Mouse (Mus musculus): ENCODE measurements around the gene Rbm8a. TPM values are rescaled to one million over a fixed set of nuclear protein-coding genes. Genes with fewer than 3 reads are reported as not detected.

Rbm8a gene
- polyA plus RNA-seq, 1 experiment from 2014 or later = 167 TPM

DNA sequence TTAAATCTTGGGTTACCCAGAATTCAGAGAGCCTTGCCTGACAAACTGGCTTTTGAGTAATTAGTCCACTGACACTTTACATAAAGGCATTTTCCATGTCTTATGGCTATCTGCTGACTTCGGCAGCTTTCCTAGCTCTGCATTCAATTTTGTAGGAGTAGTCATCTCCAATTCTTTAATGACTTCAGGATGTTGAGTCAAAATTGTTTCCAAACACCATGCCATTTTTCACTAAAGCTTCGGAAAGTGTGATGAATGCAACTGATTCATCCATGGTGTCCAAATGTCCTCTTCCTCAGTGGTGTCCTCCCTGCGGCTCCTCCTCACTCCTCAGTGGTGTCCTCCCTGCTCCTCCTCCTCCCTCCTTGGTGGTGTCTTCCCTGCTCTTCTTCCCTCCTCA, 11.8 kb upstream of the Rbm8a start:
- no peak overlapping the region for H3K4me3 ChIP-seq
- no peak overlapping the region for H3K4me2 ChIP-seq (replicated peaks)
- no peak for ATAC-seq (ENCODE audit: insufficient number of reproducible peaks, insufficient read depth, low FRiP score, low TSS enrichment)
- peaks cover 51% of the 10 kb centered on the region for H3K36me3 ChIP-seq
- no peaks in the 10 kb centered on the region for H3K9me3 ChIP-seq
- H3K9ac ChIP-seq = no peak overlapping the region
- no peaks in the 10 kb centered on the region for H3K27me3 ChIP-seq
- WGBS = 59% methylated on average over 3 of the region's 3 CpGs
- no peak overlapping the region for H3K27ac ChIP-seq
- no peaks in the 10 kb centered on the region for H3K4me1 ChIP-seq

DNA sequence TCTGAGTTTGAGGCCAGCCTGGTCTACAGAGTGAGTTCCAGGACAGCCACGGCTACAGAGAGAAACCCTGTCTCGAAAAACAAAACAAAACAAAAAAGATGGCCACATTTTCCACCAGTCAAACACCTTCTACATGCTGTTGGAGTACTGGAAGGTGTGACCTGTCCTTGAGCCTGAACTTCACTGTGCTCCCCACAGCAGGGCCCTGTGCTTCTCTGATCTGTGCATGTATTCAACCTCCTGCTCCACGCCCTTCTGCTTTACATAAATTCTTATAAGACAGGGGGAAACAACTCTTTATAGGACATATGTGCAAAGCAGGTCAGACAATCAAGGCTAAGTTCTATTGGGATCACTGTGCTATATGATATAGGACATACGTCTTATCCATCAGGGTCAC, 6.5 kb upstream of the Rbm8a start:
- 94% methylated on average over 4 of the region's 4 CpGs for WGBS
- Histone ChIP-seq H3K9ac (no peak overlapping the region), H3K9me3 (no peaks in the 10 kb centered on the region), H3K27me3 (no peaks in the 10 kb centered on the region), H3K27ac (no peak overlapping the region), H3K4me1 (no peaks in the 10 kb centered on the region), H3K4me3 (no peak overlapping the region), H3K36me3 (peaks cover 48% of the 10 kb centered on the region), H3K4me2 (replicated peaks) (no peak overlapping the region)
- no peak for ATAC-seq (ENCODE audit: insufficient number of reproducible peaks, insufficient read depth, low FRiP score, low TSS enrichment)

DNA sequence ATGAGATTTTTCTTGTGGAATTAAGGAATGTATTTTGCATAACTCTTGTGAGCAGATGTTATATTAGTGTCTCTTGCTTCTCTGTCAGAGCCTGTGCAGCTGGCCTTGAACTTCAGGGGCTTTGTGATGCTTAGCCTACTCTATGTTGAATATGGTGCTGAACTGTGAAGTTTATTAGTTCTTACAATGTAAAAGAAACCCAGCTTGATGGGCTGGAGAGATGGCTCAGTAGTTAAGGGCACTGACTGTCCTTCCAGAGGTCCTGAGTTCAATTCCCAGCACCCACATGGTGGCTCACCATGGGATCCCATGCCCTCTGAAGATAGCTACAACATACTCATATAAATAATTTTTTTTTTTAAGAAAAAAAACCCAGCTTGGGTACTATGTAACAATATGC, 2.3 kb downstream of the Rbm8a start:
- Histone ChIP-seq H3K27me3 (no peaks in the 10 kb centered on the region), H3K4me3 (no peak overlapping the region), H3K27ac (no peak overlapping the region), H3K36me3 (peaks cover 15% of the 10 kb centered on the region), H3K9ac (no peak overlapping the region), H3K9me3 (no peaks in the 10 kb centered on the region), H3K4me1 (peaks cover 27% of the 10 kb centered on the region), H3K4me2 (replicated peaks) (no peak overlapping the region)
- ATAC-seq (ENCODE audit: insufficient number of reproducible peaks, insufficient read depth, low FRiP score, low TSS enrichment) = no peak

DNA sequence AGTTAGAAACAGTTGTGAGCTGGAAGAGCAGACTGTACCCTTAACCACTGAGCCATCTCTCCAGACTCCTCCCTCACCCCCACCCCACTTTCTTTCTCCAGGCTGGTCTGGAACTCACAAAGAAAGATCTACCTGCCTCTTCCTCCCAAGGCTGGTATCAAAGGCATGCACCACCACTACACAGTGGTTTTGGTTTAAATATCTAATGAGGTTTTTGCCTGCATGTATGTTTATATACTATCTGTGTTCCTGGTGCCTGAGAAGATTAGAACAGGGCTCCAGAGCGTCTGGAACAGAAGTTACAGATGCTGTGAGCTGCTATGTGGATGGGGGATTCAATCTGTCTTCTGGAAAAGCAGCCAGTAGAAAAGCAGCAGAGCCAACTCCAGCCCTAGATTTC, 4.3 kb downstream of the Rbm8a start:
- no peak overlapping the region for H3K4me3 ChIP-seq
- no peaks in the 10 kb centered on the region for H3K9me3 ChIP-seq
- H3K4me1 ChIP-seq = peaks cover 22% of the 10 kb centered on the region
- no peak overlapping the region for H3K9ac ChIP-seq
- no peak for ATAC-seq (ENCODE audit: insufficient number of reproducible peaks, insufficient read depth, low FRiP score, low TSS enrichment)
- H3K4me2 ChIP-seq (replicated peaks) = no peak overlapping the region
- peaks cover 32% of the 10 kb centered on the region for H3K36me3 ChIP-seq
- WGBS = 77% methylated on average over 1 of the region's 1 CpGs
- no peak overlapping the region for H3K27ac ChIP-seq
- H3K27me3 ChIP-seq = no peaks in the 10 kb centered on the region

DNA sequence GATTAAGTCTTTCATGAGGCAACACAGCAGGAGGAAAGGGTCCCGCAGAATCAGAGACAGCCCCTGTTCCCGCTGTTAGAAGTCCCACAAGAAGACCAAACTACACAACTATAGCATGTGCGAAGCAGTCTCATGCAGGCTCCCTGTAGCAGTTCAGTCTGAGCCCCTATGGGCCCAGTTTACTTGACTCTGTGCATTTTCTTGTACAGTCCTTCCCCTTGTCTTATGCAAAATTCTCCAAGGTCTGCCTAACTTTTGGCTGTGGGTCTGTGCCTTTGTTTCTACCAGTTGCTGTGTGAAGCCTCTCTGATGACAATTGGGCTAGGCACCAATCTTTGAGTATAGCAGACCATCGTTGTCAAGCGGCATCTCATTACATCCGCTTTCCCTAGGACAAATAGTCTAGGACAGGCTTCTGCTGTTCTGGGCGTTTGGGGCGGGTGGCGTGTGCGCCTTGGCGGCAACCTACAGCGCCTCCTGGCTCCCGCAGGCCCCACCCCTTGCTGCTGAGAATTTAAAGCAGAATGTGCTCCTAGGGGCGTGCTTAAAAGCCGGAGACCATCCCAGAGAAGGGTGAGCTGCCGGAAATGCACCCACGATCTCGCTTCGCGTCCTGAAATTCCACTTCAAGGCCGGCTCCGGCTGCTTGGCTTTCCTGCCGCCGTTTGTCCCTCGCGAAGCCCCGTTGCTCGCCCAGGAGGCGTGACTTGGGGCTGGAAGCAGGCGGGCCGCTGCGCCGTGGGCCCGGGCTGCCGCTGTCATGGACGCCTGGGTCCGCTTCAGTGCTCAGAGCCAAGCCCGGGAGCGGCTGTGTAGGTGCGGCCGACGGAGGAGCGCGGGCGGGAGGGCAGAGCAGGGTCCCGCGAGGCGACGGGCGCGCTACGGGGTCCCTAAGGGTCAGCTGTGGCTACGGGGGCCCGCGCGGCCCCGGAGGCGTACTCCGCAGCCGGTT, 5.5 kb downstream of the Rbm8a start, which contains the start of the genes Pex11b and Gm42957:
TSS of gene Pex11b (plus strand) at position 449 of the 952 bp plus-strand sequence.
TSS of gene Gm42957 (plus strand) at position 547 of the 952 bp plus-strand sequence.
- Histone ChIP-seq H3K4me1 (peaks cover 21% of the 10 kb centered on the region), H3K4me3 (peak within 1 kb of the TSS; percentile 91), H3K4me2 (replicated peaks) (peak within 1 kb of the TSS; percentile 60), H3K9ac (peak within 1 kb of the TSS; percentile 98), H3K27ac (peak within 1 kb of the TSS; percentile 91), H3K9me3 (no peaks in the 10 kb centered on the region), H3K27me3 (no peaks in the 10 kb centered on the region), H3K36me3 (peaks cover 44% of the 10 kb centered on the region)
- ATAC-seq (ENCODE audit: insufficient number of reproducible peaks, insufficient read depth, low FRiP score, low TSS enrichment) = peak; percentile 80
- WGBS = 2% methylated on average over 60 of the region's 60 CpGs

DNA sequence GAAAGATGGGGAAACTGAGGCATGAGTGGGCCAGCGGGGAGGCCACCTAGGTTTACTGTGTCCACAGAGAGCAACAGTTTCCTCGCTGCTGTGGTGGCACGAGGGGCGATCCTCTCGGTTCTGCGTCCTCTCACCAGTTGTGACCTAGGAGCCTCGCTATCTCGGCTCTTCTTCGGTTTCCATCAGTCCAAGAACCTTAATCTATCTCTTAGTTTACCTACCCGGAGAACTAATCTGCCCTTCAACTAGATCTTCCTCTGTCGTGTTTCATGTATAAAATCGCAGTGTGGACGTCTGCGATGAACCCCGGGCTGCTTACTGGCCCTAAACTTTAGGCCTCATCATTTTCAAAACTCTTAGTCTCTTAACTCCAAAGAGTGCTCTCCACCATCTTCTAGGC, 6.2 kb downstream of the Rbm8a start:
- Histone ChIP-seq H3K4me2 (replicated peaks) (peak overlapping the region; percentile 60), H3K9ac (peak overlapping the region; percentile 98), H3K4me3 (peak overlapping the region; percentile 91), H3K9me3 (no peaks in the 10 kb centered on the region), H3K27ac (peak overlapping the region; percentile 91), H3K4me1 (peaks cover 17% of the 10 kb centered on the region), H3K27me3 (no peaks in the 10 kb centered on the region), H3K36me3 (peaks cover 45% of the 10 kb centered on the region)
- ATAC-seq (ENCODE audit: insufficient number of reproducible peaks, insufficient read depth, low FRiP score, low TSS enrichment) = no peak
- 8% methylated on average over 15 of the region's 15 CpGs for WGBS

DNA sequence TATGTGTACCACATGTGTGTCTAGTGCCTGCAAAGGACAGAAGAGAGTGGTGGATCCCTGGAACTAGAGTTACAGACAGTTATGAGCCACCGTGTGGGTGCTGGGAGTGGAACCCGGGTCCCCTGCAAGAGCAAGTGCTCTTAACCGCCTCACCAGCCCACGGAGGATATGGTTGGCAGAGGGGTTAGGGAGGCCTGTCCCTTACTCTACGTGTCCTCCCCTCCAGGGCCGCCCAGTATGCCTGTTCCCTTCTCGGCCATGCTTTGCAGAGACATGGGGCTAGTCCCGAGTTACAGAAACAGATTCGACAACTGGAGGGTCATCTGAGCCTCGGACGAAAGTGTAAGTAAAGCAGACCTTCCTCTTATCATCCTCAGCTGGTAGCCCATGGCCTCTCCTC, 6.7 kb downstream of the Rbm8a start:
- no peak for ATAC-seq (ENCODE audit: insufficient number of reproducible peaks, insufficient read depth, low FRiP score, low TSS enrichment)
- Histone ChIP-seq H3K4me3 (peak overlapping the region; percentile 91), H3K27me3 (no peaks in the 10 kb centered on the region), H3K4me2 (replicated peaks) (peak overlapping the region; percentile 60), H3K9ac (peak overlapping the region; percentile 98), H3K36me3 (peaks cover 51% of the 10 kb centered on the region), H3K4me1 (peaks cover 12% of the 10 kb centered on the region), H3K9me3 (no peaks in the 10 kb centered on the region), H3K27ac (no peak overlapping the region)
- 66% methylated on average over 11 of the region's 11 CpGs for WGBS

DNA sequence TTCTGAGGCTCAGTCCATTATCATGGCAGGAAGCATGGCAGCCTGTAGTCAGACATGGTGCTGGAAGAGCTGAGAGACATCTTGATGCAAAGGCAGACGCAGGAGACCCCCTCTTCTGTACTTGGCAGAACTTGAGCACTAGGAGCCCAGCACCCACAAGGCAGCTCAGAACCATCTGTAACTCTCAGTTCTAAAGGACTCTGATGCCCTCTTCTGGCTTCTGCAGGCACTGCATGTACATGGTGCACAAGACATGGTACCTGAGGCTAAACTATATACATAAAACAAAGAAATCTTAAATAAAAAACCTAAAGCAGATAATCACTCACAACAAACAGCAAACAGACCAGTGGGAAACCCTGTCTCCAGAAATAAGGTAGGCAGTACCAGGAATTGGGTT, 9.5 kb downstream of the Rbm8a start:
- WGBS = 71% methylated on average over 1 of the region's 1 CpGs
- no peaks in the 10 kb centered on the region for H3K27me3 ChIP-seq

DNA sequence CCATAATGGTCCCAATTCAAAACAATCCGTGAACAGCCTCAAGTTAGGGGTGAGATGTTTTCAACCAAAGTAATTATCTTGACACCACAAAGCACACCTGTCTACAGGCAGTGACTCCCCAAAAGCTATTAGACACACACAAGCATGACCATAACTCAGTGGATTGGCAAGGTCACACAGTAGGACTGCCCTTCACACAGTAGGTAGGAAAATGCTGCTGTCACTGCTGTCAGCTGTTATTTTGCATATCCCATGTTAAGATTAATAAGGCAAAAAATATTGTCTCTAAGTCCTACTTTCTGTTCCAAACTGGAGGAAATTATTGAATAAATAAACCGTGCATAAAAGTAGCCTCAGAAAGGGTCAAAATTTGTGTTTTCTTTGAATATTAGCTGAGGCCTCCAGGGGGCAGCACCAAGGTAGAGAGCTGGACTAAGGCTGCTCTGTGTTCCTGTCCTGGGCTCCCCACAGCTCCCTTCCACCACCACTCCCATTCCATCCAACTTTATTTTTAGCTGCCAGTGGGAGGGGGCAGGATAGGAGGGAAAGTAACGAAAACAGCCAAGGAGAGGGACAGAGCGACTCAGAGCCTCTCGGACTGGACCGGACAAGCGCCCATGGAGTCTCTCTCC, 15.4 kb downstream of the Rbm8a start, which contains the start of gene Itga10:
TSS of gene Itga10 (plus strand) at position 567 of the 632 bp plus-strand sequence.
- Histone ChIP-seq H3K27me3 (no peaks in the 10 kb centered on the region), H3K9ac (no peak within 1 kb of the TSS), H3K9me3 (no peaks in the 10 kb centered on the region), H3K27ac (no peak within 1 kb of the TSS), H3K4me3 (no peak within 1 kb of the TSS), H3K4me1 (no peaks in the 10 kb centered on the region), H3K4me2 (replicated peaks) (no peak within 1 kb of the TSS), H3K36me3 (peaks cover 29% of the 10 kb centered on the region)
- ATAC-seq (ENCODE audit: insufficient number of reproducible peaks, insufficient read depth, low FRiP score, low TSS enrichment) = 0 out of 2 replicates have a peak, but pooled peaks have one; percentile 52
- 65% methylated on average over 7 of the region's 7 CpGs for whole genome bisulfite sequencing

More for the DNA sequence above, 9.5 kb downstream of the Rbm8a start:
- Histone ChIP-seq H3K9ac (no peak overlapping the region), H3K4me3 (no peak overlapping the region), H3K9me3 (no peaks in the 10 kb centered on the region), H3K27ac (no peak overlapping the region), H3K36me3 (peaks cover 50% of the 10 kb centered on the region), H3K4me1 (peaks cover 12% of the 10 kb centered on the region), H3K4me2 (replicated peaks) (no peak overlapping the region)
- no peak for ATAC-seq (ENCODE audit: insufficient number of reproducible peaks, insufficient read depth, low FRiP score, low TSS enrichment)

DNA sequence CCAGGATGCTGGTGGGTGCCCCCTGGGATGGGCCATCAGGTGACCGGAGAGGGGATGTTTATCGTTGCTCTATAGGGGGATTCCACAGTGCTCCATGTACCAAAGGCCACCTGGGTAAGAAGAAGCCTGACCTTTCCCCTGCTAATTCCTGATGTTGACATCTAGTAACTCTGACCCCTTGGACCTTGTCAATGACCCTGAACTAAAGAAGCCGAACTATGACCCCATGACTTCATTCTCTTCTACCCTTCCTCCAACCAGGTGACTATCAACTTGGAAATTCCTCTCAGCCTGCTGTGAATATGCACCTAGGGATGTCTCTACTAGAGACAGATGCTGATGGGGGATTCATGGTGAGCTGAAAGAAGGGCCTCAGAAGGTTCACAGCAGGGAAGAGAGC, 17.6 kb downstream of the Rbm8a start:
- ATAC-seq (ENCODE audit: insufficient number of reproducible peaks, insufficient read depth, low FRiP score, low TSS enrichment) = no peak
- Histone ChIP-seq H3K9ac (no peak overlapping the region), H3K4me1 (no peaks in the 10 kb centered on the region)

DNA sequence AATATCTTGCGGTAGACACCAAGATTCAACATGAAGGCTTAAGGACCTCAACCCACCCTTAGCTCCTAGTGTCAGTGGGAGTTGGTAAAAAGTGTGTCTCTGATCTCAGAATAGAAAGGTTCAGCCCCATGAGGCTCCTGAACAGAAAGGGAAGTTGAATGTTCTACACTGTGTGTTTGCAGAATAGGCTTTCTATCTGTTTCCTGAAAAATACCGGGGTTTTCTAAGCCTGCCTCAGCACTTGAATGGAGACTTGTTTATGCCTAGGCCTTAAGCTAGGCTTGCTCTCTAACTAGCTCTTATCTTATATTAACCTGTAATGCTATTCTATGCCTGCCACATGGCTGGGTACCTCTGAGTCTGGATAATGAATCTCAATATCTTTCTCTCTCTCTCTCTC, 31.2 kb downstream of the Rbm8a start:
- Histone ChIP-seq H3K4me3 (no peak overlapping the region), H3K9me3 (no peaks in the 10 kb centered on the region), H3K9ac (no peak overlapping the region), H3K36me3 (peaks cover 4% of the 10 kb centered on the region; the same call in 1 of the 2 replicates), H3K27ac (no peak overlapping the region), H3K4me2 (replicated peaks) (no peak overlapping the region), H3K4me1 (peaks cover 17% of the 10 kb centered on the region), H3K27me3 (no peaks in the 10 kb centered on the region)
- WGBS = 93% methylated on average over 2 of the region's 2 CpGs
- no peak for ATAC-seq (ENCODE audit: insufficient number of reproducible peaks, insufficient read depth, low FRiP score, low TSS enrichment)

More for the DNA sequence above, 17.6 kb downstream of the Rbm8a start:
- H3K27ac ChIP-seq = no peak overlapping the region
- H3K27me3 ChIP-seq = no peaks in the 10 kb centered on the region
- 70% methylated on average over 3 of the region's 3 CpGs for WGBS
- H3K4me2 ChIP-seq (replicated peaks) = no peak overlapping the region
- no peak overlapping the region for H3K4me3 ChIP-seq
- H3K36me3 ChIP-seq = peaks cover 22% of the 10 kb centered on the region
- H3K9me3 ChIP-seq = no peaks in the 10 kb centered on the region
